Mouse (Mus musculus): ENCODE measurements around the gene Zfp46. TPM values are rescaled to one million over a fixed set of nuclear protein-coding genes. Genes with fewer than 3 reads are reported as not detected.

The Zfp46 gene
- polyA plus RNA-seq, 1 experiment, result 23.2 TPM

DNA sequence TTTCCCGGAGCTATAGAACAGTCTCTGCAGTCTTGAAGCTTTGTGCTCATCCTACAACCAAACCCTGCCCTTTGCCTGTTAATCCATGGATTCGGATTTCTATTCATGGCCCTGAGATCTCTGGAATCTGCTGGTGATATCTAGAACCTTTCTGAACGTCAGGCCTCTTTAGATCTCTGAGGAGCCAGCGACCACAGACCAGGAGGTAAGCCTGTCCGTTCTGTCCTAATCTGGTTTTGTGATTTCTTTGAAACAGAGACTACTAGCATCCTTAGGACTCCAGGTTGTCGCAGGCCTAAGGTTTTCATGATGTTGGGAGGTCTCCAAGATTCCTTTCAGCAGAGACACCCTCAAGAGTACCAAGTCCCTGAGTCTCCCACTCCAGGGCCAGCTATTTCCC is 408 bp downstream of the Zfp46 start:
- H3K4me3 ChIP-seq (ENCODE audit: insufficient read depth, low read length), result peak overlapping the region; percentile 23
- TF ChIP-seq CTCF (IDR thresholded peaks at IDR 0.05; ENCODE audit: borderline replicate concordance, insufficient read depth, low read length) (no peak), POLR2A (IDR thresholded peaks at IDR 0.05; ENCODE audit: low read depth, low read length) (no peak)
- peaks cover 6% of the 10 kb centered on the region for H3K4me1 ChIP-seq (ENCODE audit: control insufficient read depth, insufficient read depth, low read length)
- peak overlapping the region; percentile 80 for H3K27ac ChIP-seq (ENCODE audit: insufficient read depth, low read length)

DNA sequence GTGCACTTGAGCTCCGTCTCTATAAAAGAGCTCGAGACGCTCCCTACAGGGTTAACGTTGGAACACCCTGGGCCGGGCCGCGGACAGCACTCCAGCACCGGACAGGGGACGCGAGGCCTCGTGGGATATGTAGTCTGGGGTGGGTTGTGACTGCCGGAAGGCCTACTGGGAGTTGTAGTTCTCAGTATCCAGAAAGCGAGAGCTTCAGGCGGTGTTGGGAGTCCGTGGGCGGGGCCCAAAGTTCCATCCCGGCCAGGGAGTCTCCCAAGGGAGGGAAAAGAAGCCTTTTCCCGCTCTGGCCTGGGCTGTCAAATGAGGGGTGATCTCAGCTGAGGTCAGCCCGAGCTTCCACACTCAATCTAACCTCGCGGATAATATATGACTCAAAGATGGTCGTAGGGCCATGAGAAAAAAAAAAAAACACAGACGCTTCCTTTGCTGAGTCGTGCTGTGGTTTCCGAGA is 896 bp downstream of the Zfp46 start:
- peak overlapping the region; percentile 48 for H3K4me3 ChIP-seq (ENCODE audit: insufficient read depth, low read length)
- peak overlapping the region; percentile 90 for H3K27ac ChIP-seq (ENCODE audit: insufficient read depth, low read length)
- TF ChIP-seq CTCF (IDR thresholded peaks at IDR 0.05; ENCODE audit: borderline replicate concordance, insufficient read depth, low read length), result no peak
- peaks cover 6% of the 10 kb centered on the region for H3K4me1 ChIP-seq (ENCODE audit: control insufficient read depth, insufficient read depth, low read length)

DNA sequence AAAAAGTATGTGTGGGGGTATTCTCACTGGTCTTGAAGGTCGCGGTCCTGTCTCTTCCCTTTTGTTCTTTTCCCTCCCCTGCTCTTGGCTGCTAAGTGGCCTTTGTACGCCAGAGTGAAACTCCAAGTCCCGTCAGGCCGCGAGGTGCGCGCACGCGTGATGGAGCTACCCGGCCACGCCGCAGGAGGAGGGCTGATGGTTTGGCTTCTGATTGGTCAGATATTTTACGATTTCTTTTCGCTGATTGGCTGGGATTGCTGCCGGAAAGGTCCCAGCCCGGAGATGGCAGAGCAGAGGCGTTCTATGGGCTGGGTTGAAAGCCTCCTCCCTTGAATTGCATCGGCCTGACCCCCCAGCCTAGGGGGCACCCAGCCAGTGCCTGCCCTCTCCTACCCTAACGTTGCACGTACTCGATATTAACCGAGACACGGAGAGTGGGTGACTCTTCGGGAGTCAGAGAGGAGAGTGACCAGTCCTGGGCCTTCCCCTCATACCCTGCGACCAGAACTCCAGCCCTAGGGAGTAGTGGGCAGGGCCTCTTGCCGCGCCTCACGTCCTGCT is 1.4 kb downstream of the Zfp46 start:
- Histone ChIP-seq H3K4me3 (ENCODE audit: insufficient read depth, low read length) (peak overlapping the region; percentile 68), H3K27ac (ENCODE audit: insufficient read depth, low read length) (peak overlapping the region; percentile 90), H3K4me1 (ENCODE audit: control insufficient read depth, insufficient read depth, low read length) (peaks cover 6% of the 10 kb centered on the region)
- TF ChIP-seq CTCF (IDR thresholded peaks at IDR 0.05; ENCODE audit: borderline replicate concordance, insufficient read depth, low read length) (no peak), POLR2A (IDR thresholded peaks at IDR 0.05; ENCODE audit: low read depth, low read length) (peak; percentile 79)

DNA sequence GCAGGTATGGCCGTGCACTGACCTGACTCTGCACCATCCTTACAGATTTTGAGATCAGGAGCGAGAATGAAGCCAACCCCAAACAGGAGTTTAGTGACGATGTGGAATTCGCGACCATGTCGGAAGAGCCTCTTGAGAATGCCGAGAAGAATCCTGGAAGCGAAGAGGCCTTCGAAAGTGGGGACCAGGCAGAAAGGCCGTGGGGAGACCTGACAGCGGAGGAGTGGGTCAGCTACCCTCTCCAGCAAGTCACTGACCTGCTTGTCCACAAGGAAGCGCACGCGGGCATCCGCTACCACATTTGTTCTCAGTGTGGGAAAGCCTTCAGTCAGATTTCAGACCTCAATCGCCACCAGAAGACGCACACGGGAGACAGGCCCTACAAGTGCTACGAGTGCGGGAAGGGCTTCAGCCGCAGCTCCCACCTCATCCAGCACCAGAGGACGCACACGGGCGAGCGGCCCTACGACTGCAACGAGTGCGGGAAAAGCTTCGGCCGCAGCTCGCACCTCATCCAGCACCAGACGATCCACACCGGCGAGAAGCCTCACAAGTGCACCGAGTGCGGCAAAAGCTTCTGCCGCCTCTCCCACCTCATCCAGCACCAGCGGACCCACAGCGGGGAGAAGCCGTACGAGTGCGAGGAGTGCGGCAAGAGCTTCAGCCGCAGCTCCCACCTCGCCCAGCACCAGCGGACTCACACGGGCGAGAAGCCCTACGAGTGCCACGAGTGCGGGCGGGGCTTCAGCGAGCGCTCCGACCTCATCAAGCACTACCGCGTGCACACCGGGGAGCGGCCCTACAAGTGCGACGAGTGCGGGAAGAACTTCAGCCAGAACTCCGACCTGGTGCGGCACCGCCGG is 5.7 kb downstream of the Zfp46 start:
- TF ChIP-seq CTCF (IDR thresholded peaks at IDR 0.05; ENCODE audit: borderline replicate concordance, insufficient read depth, low read length), result no peak
- TF ChIP-seq POLR2A (IDR thresholded peaks at IDR 0.05; ENCODE audit: low read depth, low read length), result no peak
- H3K4me3 ChIP-seq (ENCODE audit: insufficient read depth, low read length), result no peak overlapping the region
- H3K4me1 ChIP-seq (ENCODE audit: control insufficient read depth, insufficient read depth, low read length), result no peaks in the 10 kb centered on the region
- no peak overlapping the region for H3K27ac ChIP-seq (ENCODE audit: insufficient read depth, low read length)

DNA sequence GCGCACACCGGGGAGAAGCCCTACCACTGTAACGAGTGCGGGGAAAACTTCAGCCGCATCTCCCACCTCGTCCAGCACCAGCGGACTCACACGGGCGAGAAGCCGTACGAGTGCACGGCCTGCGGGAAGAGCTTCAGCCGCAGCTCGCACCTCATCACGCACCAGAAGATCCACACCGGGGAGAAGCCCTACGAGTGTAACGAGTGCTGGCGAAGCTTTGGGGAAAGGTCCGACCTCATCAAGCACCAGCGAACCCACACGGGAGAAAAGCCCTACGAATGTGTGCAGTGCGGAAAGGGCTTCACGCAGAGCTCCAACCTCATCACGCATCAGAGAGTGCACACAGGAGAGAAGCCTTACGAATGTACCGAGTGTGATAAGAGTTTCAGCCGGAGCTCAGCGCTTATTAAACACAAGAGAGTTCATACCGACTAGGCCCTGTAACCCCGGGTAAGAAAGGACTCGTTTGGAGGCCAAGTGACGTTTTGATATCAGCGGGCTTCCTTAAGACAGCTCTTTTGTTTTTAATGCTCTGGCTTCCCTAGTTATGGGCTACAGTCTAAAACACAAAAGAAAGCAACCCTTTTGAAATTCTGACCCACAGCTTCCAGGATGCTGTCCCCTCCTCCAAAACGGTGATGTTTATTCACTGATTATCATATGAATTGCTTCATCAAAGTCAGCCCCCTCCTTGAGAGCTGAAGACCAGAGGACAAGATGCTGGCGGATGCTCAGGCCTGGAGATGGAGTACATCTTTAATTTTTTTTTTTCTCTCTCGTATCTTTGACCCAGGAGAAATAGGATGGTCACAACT is 6.5 kb downstream of the Zfp46 start:
- Histone ChIP-seq H3K4me1 (ENCODE audit: control insufficient read depth, insufficient read depth, low read length) (no peaks in the 10 kb centered on the region), H3K27ac (ENCODE audit: insufficient read depth, low read length) (no peak overlapping the region), H3K4me3 (ENCODE audit: insufficient read depth, low read length) (no peak overlapping the region)
- TF ChIP-seq CTCF (IDR thresholded peaks at IDR 0.05; ENCODE audit: borderline replicate concordance, insufficient read depth, low read length) (no peak), POLR2A (IDR thresholded peaks at IDR 0.05; ENCODE audit: low read depth, low read length) (no peak)

DNA sequence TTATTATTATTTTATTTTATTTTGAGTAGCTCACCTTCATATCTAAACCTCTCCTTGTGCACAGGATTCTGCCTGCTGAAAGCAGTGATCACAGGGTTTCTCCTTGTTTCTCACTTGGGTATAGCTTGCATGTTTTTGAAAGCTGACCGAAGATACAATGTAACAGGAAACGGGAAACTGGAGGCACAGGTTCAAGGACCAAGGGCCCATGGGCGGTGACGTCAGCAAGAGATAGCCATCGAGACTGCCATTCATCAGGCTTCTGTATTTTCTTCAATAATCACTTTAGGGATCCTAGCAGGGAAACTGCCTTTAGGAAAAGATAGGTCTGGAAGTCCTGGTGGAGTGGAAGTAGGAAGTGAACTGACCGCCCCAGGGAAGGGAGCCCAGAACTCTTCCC is 7.2 kb downstream of the Zfp46 start:
- Histone ChIP-seq H3K4me1 (ENCODE audit: control insufficient read depth, insufficient read depth, low read length) (no peaks in the 10 kb centered on the region), H3K4me3 (ENCODE audit: insufficient read depth, low read length) (no peak overlapping the region), H3K27ac (ENCODE audit: insufficient read depth, low read length) (no peak overlapping the region)
- no peak for TF ChIP-seq CTCF (IDR thresholded peaks at IDR 0.05; ENCODE audit: borderline replicate concordance, insufficient read depth, low read length)
- no peak for TF ChIP-seq POLR2A (IDR thresholded peaks at IDR 0.05; ENCODE audit: low read depth, low read length)

DNA sequence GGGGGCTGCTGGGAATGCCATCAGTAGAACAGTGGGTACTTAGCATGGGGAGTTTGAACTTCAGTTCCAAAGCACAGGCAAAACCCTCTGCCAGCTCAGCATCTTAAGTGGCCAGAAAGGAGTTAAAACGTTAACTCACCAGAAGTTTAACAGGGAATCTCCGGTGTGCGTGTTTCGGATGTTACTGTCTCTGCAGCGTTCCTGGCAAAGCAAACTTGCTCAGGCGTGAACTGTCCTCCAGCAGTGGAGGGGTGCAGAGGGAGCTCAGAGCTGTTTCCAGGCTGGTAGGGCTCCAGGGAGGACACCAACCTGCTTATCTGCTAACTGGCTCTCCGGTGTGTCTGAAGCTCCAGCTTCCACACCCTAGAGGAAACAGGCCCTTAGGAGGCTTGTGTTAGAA is 11.5 kb downstream of the Zfp46 start:
- Histone ChIP-seq H3K4me3 (ENCODE audit: insufficient read depth, low read length) (no peak overlapping the region), H3K4me1 (ENCODE audit: control insufficient read depth, insufficient read depth, low read length) (no peaks in the 10 kb centered on the region), H3K27ac (ENCODE audit: insufficient read depth, low read length) (no peak overlapping the region)
- TF ChIP-seq CTCF (IDR thresholded peaks at IDR 0.05; ENCODE audit: borderline replicate concordance, insufficient read depth, low read length) (no peak), POLR2A (IDR thresholded peaks at IDR 0.05; ENCODE audit: low read depth, low read length) (no peak)

DNA sequence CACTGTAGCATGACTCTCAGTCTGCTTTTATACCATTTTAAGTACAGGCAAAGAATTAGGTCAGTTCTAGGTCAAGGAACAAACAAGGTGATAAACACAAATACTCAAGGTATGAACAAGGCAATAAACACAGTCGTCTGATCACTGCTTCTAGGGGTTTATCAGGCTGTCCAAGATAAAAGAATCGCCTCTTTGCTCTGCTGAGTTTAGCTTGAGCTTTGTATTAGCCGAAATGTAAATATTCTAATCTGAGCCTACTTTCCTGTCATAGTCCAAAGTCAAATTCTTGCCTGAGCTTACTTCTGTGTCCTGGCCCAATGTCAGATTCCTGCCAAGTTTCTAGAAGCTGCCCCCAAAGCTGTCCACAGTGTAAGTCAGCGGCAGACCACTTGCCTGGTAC is 18.0 kb downstream of the Zfp46 start:
- H3K4me1 ChIP-seq (ENCODE audit: control insufficient read depth, insufficient read depth, low read length), result no peaks in the 10 kb centered on the region
- H3K4me3 ChIP-seq (ENCODE audit: insufficient read depth, low read length), result no peak overlapping the region
- TF ChIP-seq POLR2A (IDR thresholded peaks at IDR 0.05; ENCODE audit: low read depth, low read length) (no peak), CTCF (IDR thresholded peaks at IDR 0.05; ENCODE audit: borderline replicate concordance, insufficient read depth, low read length) (no peak)
- no peak overlapping the region for H3K27ac ChIP-seq (ENCODE audit: insufficient read depth, low read length)

DNA sequence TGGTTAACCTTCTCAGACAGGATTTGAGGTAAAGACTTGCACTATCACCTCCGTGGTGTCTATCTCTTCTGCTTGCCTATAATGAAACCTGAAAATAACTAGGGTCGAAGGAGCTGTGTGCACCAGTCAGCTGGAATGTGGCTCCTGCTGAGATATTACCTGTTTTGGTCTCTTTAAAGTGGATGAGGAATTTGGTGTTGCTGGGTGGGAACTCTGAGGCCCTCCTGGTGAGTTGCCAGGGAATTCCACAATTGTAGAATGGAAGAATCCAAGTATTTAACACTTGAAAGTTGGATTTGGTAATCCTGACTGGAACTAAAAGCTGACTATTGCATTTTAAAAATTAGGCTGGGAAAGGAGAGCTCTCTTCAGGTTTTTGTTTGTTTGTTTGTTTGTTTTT is 19.7 kb downstream of the Zfp46 start:
- no peak overlapping the region for H3K27ac ChIP-seq (ENCODE audit: insufficient read depth, low read length)
- no peak overlapping the region for H3K4me3 ChIP-seq (ENCODE audit: insufficient read depth, low read length)
- no peaks in the 10 kb centered on the region for H3K4me1 ChIP-seq (ENCODE audit: control insufficient read depth, insufficient read depth, low read length)
- TF ChIP-seq POLR2A (IDR thresholded peaks at IDR 0.05; ENCODE audit: low read depth, low read length), result no peak
- no peak for TF ChIP-seq CTCF (IDR thresholded peaks at IDR 0.05; ENCODE audit: borderline replicate concordance, insufficient read depth, low read length)

All from embryonic fibroblast, embryonic 13.5 days (primary cell).